Comparison of ENCODE assay signal across 8 mouse cellular contexts in the genomic region with DNA sequence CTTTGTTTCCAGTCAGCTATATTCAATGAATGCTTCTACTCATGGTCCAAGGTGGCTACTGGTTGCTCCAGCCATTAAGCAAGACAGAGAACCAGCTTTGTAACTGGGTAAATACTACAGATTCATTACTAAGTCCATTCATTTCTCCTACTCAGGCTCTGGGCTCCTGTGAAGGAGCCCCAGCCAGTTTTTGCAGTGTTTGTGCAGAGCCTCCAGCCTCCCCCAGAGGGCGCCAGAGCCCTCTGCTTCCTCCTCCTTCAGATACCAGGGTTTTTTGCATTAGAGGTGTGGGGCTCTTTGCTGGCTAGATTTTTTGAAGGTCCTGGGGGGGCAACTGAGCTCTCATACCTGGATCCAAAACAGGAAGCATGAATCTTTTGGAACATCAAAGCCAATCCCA. TPM values are rescaled to one million over a fixed set of nuclear protein-coding genes. Genes with fewer than 3 reads are reported as not detected.
DNase-seq lines count a peak whose midpoint lies in the region; ATAC-seq lines count a peak whose summit lies in the region.

No protein-coding gene starts in this region.

- H3K9ac ChIP-seq in forebrain, embryonic 13.5 days = no peak overlapping the region

- H3K9me3 ChIP-seq in forebrain, embryonic 13.5 days (replicated peaks) = no peaks in the 10 kb centered on the region

- H3K4me3 ChIP-seq in forebrain, embryonic 13.5 days = no peak overlapping the region

- ATAC-seq in forebrain, embryonic 13.5 days = peak; percentile 67
- peak; percentile 60 to 74; a peak in 3 of 4 replicates for ATAC-seq in hematopoietic stem cell, adult 5-6 weeks (replicated peaks in 1 of 2; ENCODE audit: insufficient read depth in 1 of 2, low FRiP score in 2 of 2, low TSS enrichment in 1 of 2, low read depth in 1 of 2, poor library complexity in 2 of 2, severe bottlenecking in 2 of 2)

- H3K27ac ChIP-seq in forebrain, embryonic 13.5 days = no peak overlapping the region

- no peaks in the 10 kb centered on the region for H3K4me1 ChIP-seq in forebrain, embryonic 13.5 days

- H3K36me3 ChIP-seq in forebrain, embryonic 13.5 days (ENCODE audit: poor library complexity, severe bottlenecking) = no peaks in the 10 kb centered on the region

- no peak overlapping the region for H3K4me2 ChIP-seq in forebrain, embryonic 13.5 days

- H3K27me3 ChIP-seq in forebrain, embryonic 13.5 days = no peaks in the 10 kb centered on the region

- 0% methylated on average over 1 of the region's 1 CpGs for WGBS in forebrain, embryonic 13.5 days

- peak; percentile 65 for DNase-seq in MN1 (ENCODE audit: low spot score)
- peak; percentile 75 for DNase-seq in c-Kit-positive CD71-positive TER-119-negative erythroid progenitor cells, embryonic 14.5 days (ENCODE audit: low read depth)
- peak; percentile 74 for DNase-seq in layer of hippocampus, adult 9-11 months
- DNase-seq in lung, postnatal 25 days (ENCODE audit: low spot score) = peak; percentile 84
- peak; percentile 59 for DNase-seq in retina, postnatal 7 days (ENCODE audit: low read depth, low spot score)
- peak; percentile 59 for DNase-seq in urinary bladder, adult 2 months (ENCODE audit: low spot score)

RNA-seq across cellular contexts. Expression of gene Siglec1, which starts 8.3 kb away (rescaled TPM):
- polyA plus RNA-seq in forebrain, embryonic 13.5 days (2015; fragmentation: Nextera tagmentation; extraction: Ambion mirVana) = 0.08 TPM in 2 replicates
- 0.19 TPM in 1 of 2 replicates, not detected in the other for total RNA-seq in hematopoietic stem cell, adult 5-6 weeks (2017)
- 7.6 and 8.7 TPM in 2 replicates for polyA plus RNA-seq in urinary bladder, adult 2 months (2012; rRNA removed)

RNA-seq across cellular contexts. Expression of gene Adam33, which starts 31.2 kb away (rescaled TPM):
- 0.34 and 0.39 TPM in 2 replicates for polyA plus RNA-seq in forebrain, embryonic 13.5 days (2015; fragmentation: Nextera tagmentation; extraction: Ambion mirVana)
- not detected in 2 replicates for total RNA-seq in hematopoietic stem cell, adult 5-6 weeks (2017)
- 256 and 287 TPM in 2 replicates for polyA plus RNA-seq in urinary bladder, adult 2 months (2012; rRNA removed)

RNA-seq across cellular contexts. Expression of gene Hspa12b, which starts 32.3 kb away (rescaled TPM):
- polyA plus RNA-seq in forebrain, embryonic 13.5 days (2015; fragmentation: Nextera tagmentation; extraction: Ambion mirVana) = 2.4 and 3.3 TPM in 2 replicates
- total RNA-seq in hematopoietic stem cell, adult 5-6 weeks (2017) = 3.3 and 5.7 TPM in 2 replicates
- 33.1 and 34.8 TPM in 2 replicates for polyA plus RNA-seq in urinary bladder, adult 2 months (2012; rRNA removed)

RNA-seq across cellular contexts. Expression of gene Gm11037, which starts 38.5 kb away (rescaled TPM):
- polyA plus RNA-seq in forebrain, embryonic 13.5 days (2015; fragmentation: Nextera tagmentation; extraction: Ambion mirVana) = not detected in 2 replicates
- not detected in 2 replicates for total RNA-seq in hematopoietic stem cell, adult 5-6 weeks (2017)
- polyA plus RNA-seq in urinary bladder, adult 2 months (2012; rRNA removed) = not detected in 2 replicates

RNA-seq across cellular contexts. Expression of gene Gfra4, which starts 51.9 kb away (rescaled TPM):
- 10.8 and 14.9 TPM in 2 replicates for polyA plus RNA-seq in forebrain, embryonic 13.5 days (2015; fragmentation: Nextera tagmentation; extraction: Ambion mirVana)
- total RNA-seq in hematopoietic stem cell, adult 5-6 weeks (2017) = 5.2 TPM in 1 of 2 replicates, not detected in the other
- 135 and 138 TPM in 2 replicates for polyA plus RNA-seq in urinary bladder, adult 2 months (2012; rRNA removed)

Comparison
In these comparisons a context has a peak if more than half of its experiments do, and no peak if none do; other contexts are left out.
1. RNA of gene Adam33, which starts 31.2 kb away (polyA plus RNA-seq): 256 to 287 TPM in urinary bladder, adult 2 months; 0.34 to 0.39 TPM in forebrain, embryonic 13.5 days; every median in the first group is over 100 times any median in the second.
2. Peak in every context shown above with its lines, with median percentiles within 50 percentile points of each other: DNase-seq.